Mouse (Mus musculus) C2C12 (cell line): ENCODE measurements around the gene Crip2. TPM values are rescaled to one million over a fixed set of nuclear protein-coding genes. Genes with fewer than 3 reads are reported as not detected.

ENCODE experiments used
- H3K27me3 ChIP-seq: one replicate; pipeline ENCODE4 v1.6.1; 2011; ENCODE audit not compliant: control insufficient read depth, insufficient read depth, insufficient read length
- H3K36me3 ChIP-seq: one replicate; pipeline ENCODE4 v1.6.1; 2011; ENCODE audit not compliant: control insufficient read depth, insufficient read depth
- H3K4me3 ChIP-seq: one replicate; pipeline ENCODE4 v1.5.1; 2011; ENCODE audit warnings: mild to moderate bottlenecking, control low read depth; ENCODE audit not compliant: poor library complexity, insufficient read depth, severe bottlenecking
- H3K79me2 ChIP-seq: one replicate; pipeline ENCODE4 v1.6.1; 2011; ENCODE audit not compliant: control insufficient read depth, insufficient read depth
- H3K79me3 ChIP-seq: one replicate; pipeline ENCODE4 v1.6.1; 2011; ENCODE audit warnings: low read depth, control low read depth
- H3ac ChIP-seq: one replicate; pipeline ENCODE3; 2011; ENCODE audit warnings: low read depth; ENCODE audit not compliant: control insufficient read depth, insufficient read length
- CEBPB ChIP-seq: IDR thresholded peaks from one replicate; pipeline ENCODE4 v1.6.1; 2011; ENCODE audit warnings: low read depth, mild to moderate bottlenecking, control low read depth, moderate library complexity
- CTCF ChIP-seq: IDR thresholded peaks from one replicate; pipeline ENCODE4 v1.5.1; 2011; ENCODE audit not compliant: control insufficient read depth, insufficient read depth, insufficient read length
- FOSL1 ChIP-seq: IDR thresholded peaks from one replicate; pipeline ENCODE4 v1.8.0; 2011; ENCODE audit warnings: mild to moderate bottlenecking, low read length; ENCODE audit not compliant: poor library complexity, insufficient read depth, severe bottlenecking
- MAX ChIP-seq: IDR thresholded peaks from one replicate; pipeline ENCODE4 v1.6.1; 2011; ENCODE audit warnings: mild to moderate bottlenecking, control low read depth
- MYOD1 ChIP-seq: IDR thresholded peaks from one replicate; pipeline ENCODE4 v1.6.1; 2011; ENCODE audit warnings: low read depth; ENCODE audit not compliant: control insufficient read depth, insufficient read length
- MYOG ChIP-seq: IDR thresholded peaks from one replicate; pipeline ENCODE4 v1.6.1; 2011; ENCODE audit not compliant: control insufficient read depth, insufficient read length; ENCODE audit errors: extremely low read depth
- USF1 ChIP-seq: IDR thresholded peaks from one replicate; pipeline ENCODE4 v1.6.1; 2011; ENCODE audit warnings: low read depth, mild to moderate bottlenecking, control low read depth, moderate library complexity
- polyA plus RNA-seq: library from polyadenylated mRNA; unstranded; fragments of >200 nt; fragmentation: generic; extraction: Trizol; gene quantifications from one replicate; pipeline ENCODE4 v1.2.1, GENCODE M21; 2012; ENCODE audit warnings: missing spikeins

Crip2 gene
- polyA plus RNA-seq, 1 experiment, result 775 TPM

GRCm38 (mm10) chr12:113151661-113152271 lies 11.7 kb downstream of the Crip2 start:
- H3K27me3 ChIP-seq, result no peaks in the 10 kb centered on the region
- TF ChIP-seq MYOD1 (no peak), CTCF (no peak), MYOG (no peak), CEBPB (no peak), MAX (no peak), USF1 (no peak), FOSL1 (no peak)

GRCm38 (mm10) chr12:113152272-113152661 lies 12.2 kb downstream of the Crip2 start:
- TF ChIP-seq CTCF (no peak), FOSL1 (no peak)
- peak overlapping the region; percentile 72 for H3K4me3 ChIP-seq
- no peaks in the 10 kb centered on the region for H3K27me3 ChIP-seq
- peaks cover 12% of the 10 kb centered on the region for H3K36me3 ChIP-seq
- peak overlapping the region; percentile 83 for H3ac ChIP-seq
- H3K79me2 ChIP-seq, result peaks cover 33% of the 10 kb centered on the region
- peaks cover 11% of the 10 kb centered on the region for H3K79me3 ChIP-seq

More at GRCm38 (mm10) chr12:113151661-113152271, 11.7 kb downstream of the Crip2 start:
- Histone ChIP-seq H3K4me3 (peak overlapping the region; percentile 72), H3K36me3 (peaks cover 12% of the 10 kb centered on the region), H3ac (peak overlapping the region; percentile 83), H3K79me2 (peaks cover 28% of the 10 kb centered on the region), H3K79me3 (peaks cover 7% of the 10 kb centered on the region)

- peaks cover 41% of the 10 kb centered on the region for H3K79me2 ChIP-seq
- H3ac ChIP-seq, result peak overlapping the region; percentile 14
- TF ChIP-seq CTCF (no peak), MYOD1 (no peak), MAX (no peak), FOSL1 (no peak), USF1 (no peak), CEBPB (no peak), MYOG (no peak)
- no peaks in the 10 kb centered on the region for H3K27me3 ChIP-seq
- peaks cover 15% of the 10 kb centered on the region for H3K36me3 ChIP-seq
- H3K79me3 ChIP-seq, result peaks cover 11% of the 10 kb centered on the region
- peak overlapping the region; percentile 72 for H3K4me3 ChIP-seq
These were observed 13.0 kb downstream of the Crip2 start for GRCm38 (mm10) chr12:113152991-113153525.

GRCm38 (mm10) chr12:113153971-113154370 lies 13.9 kb downstream of the Crip2 start:
- Histone ChIP-seq H3K36me3 (peaks cover 15% of the 10 kb centered on the region), H3K79me2 (peaks cover 42% of the 10 kb centered on the region), H3K27me3 (no peaks in the 10 kb centered on the region), H3K79me3 (peaks cover 11% of the 10 kb centered on the region), H3K4me3 (no peak overlapping the region), H3ac (no peak overlapping the region)
- TF ChIP-seq FOSL1, result no peak
- TF ChIP-seq USF1, result no peak
- no peak for TF ChIP-seq CTCF
- TF ChIP-seq MAX, result no peak
- no peak for TF ChIP-seq CEBPB
- TF ChIP-seq MYOG, result no peak
- no peak for TF ChIP-seq MYOD1

DNA sequence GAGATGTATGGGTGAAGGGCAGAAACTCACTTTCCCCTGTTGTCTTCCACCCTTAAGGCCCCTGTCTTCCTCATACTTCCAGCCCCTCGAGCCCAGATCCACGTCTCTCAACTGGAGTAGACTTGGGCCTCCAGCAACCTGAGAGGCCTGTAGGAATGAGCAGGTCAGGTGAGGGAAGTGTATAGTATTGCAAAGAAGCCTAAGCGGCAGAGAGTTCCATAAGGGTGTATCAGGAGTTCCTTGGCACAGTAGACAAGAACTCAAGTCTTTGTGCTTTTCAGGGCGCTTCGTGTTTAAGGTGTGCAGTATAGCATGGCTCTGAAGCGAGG lies 14.7 kb downstream of the Crip2 start:
- Histone ChIP-seq H3K36me3 (peaks cover 15% of the 10 kb centered on the region), H3K27me3 (no peaks in the 10 kb centered on the region), H3K79me2 (peaks cover 42% of the 10 kb centered on the region), H3K4me3 (no peak overlapping the region), H3ac (no peak overlapping the region), H3K79me3 (peaks cover 11% of the 10 kb centered on the region)
- TF ChIP-seq CEBPB (no peak), MYOD1 (no peak), MYOG (no peak), CTCF (no peak), MAX (no peak), FOSL1 (no peak), USF1 (no peak)

- H3K27me3 ChIP-seq, result no peaks in the 10 kb centered on the region
- peak overlapping the region; percentile 1 for H3ac ChIP-seq
- peaks cover 42% of the 10 kb centered on the region for H3K79me2 ChIP-seq
- H3K36me3 ChIP-seq, result peaks cover 15% of the 10 kb centered on the region
- peaks cover 11% of the 10 kb centered on the region for H3K79me3 ChIP-seq
- no peak for TF ChIP-seq CTCF
- no peak for TF ChIP-seq USF1
- no peak for TF ChIP-seq MAX
- TF ChIP-seq CEBPB, result no peak
- TF ChIP-seq FOSL1, result no peak
- TF ChIP-seq MYOG, result no peak
- no peak for TF ChIP-seq MYOD1
- H3K4me3 ChIP-seq, result peak overlapping the region; percentile 6
These were observed 15.2 kb downstream of the Crip2 start for GRCm38 (mm10) chr12:113155076-113155771.
